7 mouse cellular contexts compared by ENCODE assay signal in the genomic region with DNA sequence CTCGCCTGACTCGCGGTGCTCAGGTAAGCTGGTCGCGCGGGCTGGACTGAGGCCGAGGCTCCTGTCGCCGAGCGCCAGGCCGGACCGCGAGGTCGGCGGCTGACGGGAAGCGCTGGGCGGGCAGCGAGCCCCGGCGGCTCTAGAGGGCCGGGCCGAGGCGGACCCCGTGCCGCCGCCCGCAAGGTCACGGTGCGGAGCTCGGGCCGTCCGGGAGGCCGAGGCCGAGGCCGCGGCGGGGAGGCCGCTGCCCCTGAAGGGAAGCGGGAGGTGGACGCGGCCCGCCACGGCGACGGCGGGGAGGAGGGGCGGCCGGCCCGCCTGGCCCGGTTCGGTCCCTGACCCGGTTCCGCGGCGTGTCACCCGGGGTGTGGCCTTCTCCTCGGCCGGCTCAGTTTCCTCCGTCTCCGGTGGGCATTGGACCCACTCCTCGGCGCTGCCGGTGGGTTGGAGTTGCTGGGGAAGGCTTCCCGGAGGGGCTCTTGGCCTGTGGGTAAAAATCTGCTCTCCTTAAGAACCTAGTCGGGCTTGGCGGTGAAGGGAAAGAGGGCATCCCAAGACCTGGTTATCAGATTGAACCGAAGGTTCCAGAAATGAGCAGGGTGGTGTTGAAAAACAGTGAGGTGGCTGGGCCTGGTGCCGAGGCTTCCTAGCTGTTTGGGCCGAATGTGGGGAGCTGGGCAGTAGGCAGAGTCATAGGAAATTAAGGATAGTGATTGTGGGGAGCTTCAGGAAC. TPM values are rescaled to one million over a fixed set of nuclear protein-coding genes. Genes with fewer than 3 reads are reported as not detected.
DNase-seq lines count a peak whose midpoint lies in the region; ATAC-seq and TF ChIP-seq lines count a peak whose summit lies in the region.

No protein-coding gene starts in this region.

- no peak for TF ChIP-seq EP300 in stomach, postnatal 0 days (optimal IDR thresholded peaks at IDR 0.05)

- H3K27ac ChIP-seq in heart, embryonic 10.5 days = peak overlapping the region; percentile 97
- H3K27ac ChIP-seq in kidney, postnatal 0 days = peak overlapping the region; percentile 88
- H3K27ac ChIP-seq in midbrain, embryonic 12.5 days (replicated peaks) = peak overlapping the region; percentile 76
- H3K27ac ChIP-seq in stomach, postnatal 0 days (replicated peaks) = peak overlapping the region; percentile 93

- H3K4me1 ChIP-seq in heart, embryonic 10.5 days = peaks cover 29% of the 10 kb centered on the region
- H3K4me1 ChIP-seq in kidney, postnatal 0 days (replicated peaks; ENCODE audit: insufficient read depth, low read length) = peaks cover 3% of the 10 kb centered on the region; the same call in 1 of the 2 replicates
- peaks cover 26% of the 10 kb centered on the region for H3K4me1 ChIP-seq in midbrain, embryonic 12.5 days
- H3K4me1 ChIP-seq in stomach, postnatal 0 days (replicated peaks; ENCODE audit: control insufficient read depth, insufficient read depth) = peaks cover 9% of the 10 kb centered on the region

- peak; percentile 50; the same call in 1 of the 2 replicates for ATAC-seq in kidney, postnatal 0 days (replicated peaks; ENCODE audit: low FRiP score, low read depth)
- ATAC-seq in midbrain, embryonic 12.5 days (ENCODE audit: low FRiP score, low read depth) = peak; percentile 66; the same call in 1 of the 2 replicates
- peak; percentile 53; the same call in 1 of the 2 replicates for ATAC-seq in stomach, postnatal 0 days (ENCODE audit: low FRiP score, low TSS enrichment)

- H3K4me3 ChIP-seq in heart, embryonic 10.5 days = peak overlapping the region; percentile 99
- H3K4me3 ChIP-seq in kidney, postnatal 0 days (replicated peaks; ENCODE audit: low read depth, low read length) = peak overlapping the region; percentile 98
- H3K4me3 ChIP-seq in midbrain, embryonic 12.5 days = peak overlapping the region; percentile 100
- peak overlapping the region; percentile 93 for H3K4me3 ChIP-seq in stomach, postnatal 0 days (ENCODE audit: low read depth, low read length)

- H3K9me3 ChIP-seq in heart, embryonic 10.5 days = no peaks in the 10 kb centered on the region
- H3K9me3 ChIP-seq in kidney, postnatal 0 days (replicated peaks; ENCODE audit: low read length) = no peaks in the 10 kb centered on the region
- no peaks in the 10 kb centered on the region for H3K9me3 ChIP-seq in midbrain, embryonic 12.5 days
- no peaks in the 10 kb centered on the region for H3K9me3 ChIP-seq in stomach, postnatal 0 days (ENCODE audit: control insufficient read depth, low read length)

- TF ChIP-seq CTCF in kidney, postnatal 0 days (IDR thresholded peaks at IDR 0.05; ENCODE audit: low read depth) = no peak
- no peak for TF ChIP-seq CTCF in stomach, postnatal 0 days (IDR thresholded peaks at IDR 0.05; ENCODE audit: low read depth)

- no peaks in the 10 kb centered on the region for H3K27me3 ChIP-seq in heart, embryonic 10.5 days (ENCODE audit: insufficient read depth, poor library complexity, severe bottlenecking)
- H3K27me3 ChIP-seq in kidney, postnatal 0 days (ENCODE audit: insufficient read depth, low read length) = no peaks in the 10 kb centered on the region
- H3K27me3 ChIP-seq in midbrain, embryonic 12.5 days = no peaks in the 10 kb centered on the region
- no peaks in the 10 kb centered on the region for H3K27me3 ChIP-seq in stomach, postnatal 0 days (ENCODE audit: control insufficient read depth, insufficient read depth, low read length)

- peak overlapping the region; percentile 87 for H3K4me2 ChIP-seq in kidney, postnatal 0 days (ENCODE audit: low read length)
- peak overlapping the region; percentile 80 for H3K4me2 ChIP-seq in midbrain, embryonic 12.5 days (replicated peaks)
- peak overlapping the region; percentile 60 for H3K4me2 ChIP-seq in stomach, postnatal 0 days (replicated peaks; ENCODE audit: low read depth)

- peaks cover 5% of the 10 kb centered on the region; the same call in 1 of the 2 replicates for H3K36me3 ChIP-seq in heart, embryonic 10.5 days
- no peaks in the 10 kb centered on the region for H3K36me3 ChIP-seq in kidney, postnatal 0 days (ENCODE audit: insufficient read depth, low read length)
- 0 out of 2 replicates have a peak, but pooled peaks cover 6% of the 10 kb centered on the region for H3K36me3 ChIP-seq in midbrain, embryonic 12.5 days
- peaks cover 3% of the 10 kb centered on the region; the same call in 1 of the 2 replicates for H3K36me3 ChIP-seq in stomach, postnatal 0 days (ENCODE audit: control insufficient read depth, insufficient read depth, low read length)

- DNase-seq in CD8-positive naive resting alpha-beta T cell, adult 2 months (ENCODE audit: low read depth in 2 of 2, low spot score in 2 of 2) = peak; percentile 13 to 20
- peak; percentile 40 for DNase-seq in NIH3T3 (ENCODE audit: low read depth)
- peak; percentile 27 to 33 for DNase-seq in cerebellum, postnatal 36 days
- DNase-seq in heart, embryonic 10.5 days (ENCODE audit: low spot score) = no peak
- DNase-seq in kidney, postnatal 0 days (ENCODE audit: low spot score) = peak; percentile 19
- no peak for DNase-seq in stomach, postnatal 0 days (ENCODE audit: low spot score)

- H3K9ac ChIP-seq in kidney, postnatal 0 days (ENCODE audit: low read depth, low read length) = peak overlapping the region; percentile 95
- peak overlapping the region; percentile 99 for H3K9ac ChIP-seq in midbrain, embryonic 12.5 days (replicated peaks)
- H3K9ac ChIP-seq in stomach, postnatal 0 days (ENCODE audit: low read length) = peak overlapping the region; percentile 87

- WGBS in heart, embryonic 10.5 days = under 1% methylated on average over 61 of the region's 70 CpGs
- under 1% methylated on average over 70 of the region's 70 CpGs for WGBS in kidney, postnatal 0 days
- WGBS in midbrain, embryonic 12.5 days = under 1% methylated on average over 62 of the region's 70 CpGs
- under 1% methylated on average over 46 of the region's 70 CpGs for WGBS in stomach, postnatal 0 days

RNA-seq across cellular contexts. Expression of a gene that starts 0.5 kb away (rescaled TPM):
- polyA plus RNA-seq in heart, embryonic 10.5 days (2016; fragmentation: Nextera tagmentation; extraction: Ambion mirVana) = 76.9 and 82.8 TPM in 2 replicates
- polyA plus RNA-seq in kidney, postnatal 0 days (2015; fragmentation: Nextera tagmentation; extraction: Ambion mirVana) = 67.3 and 68.6 TPM in 2 replicates
- 73.0 and 80.6 TPM in 2 replicates for polyA plus RNA-seq in midbrain, embryonic 12.5 days (2016; fragmentation: Nextera tagmentation; extraction: Ambion mirVana)
- polyA plus RNA-seq in stomach, postnatal 0 days (2015; fragmentation: Nextera tagmentation; extraction: Ambion mirVana) = 56.9 and 61.7 TPM in 2 replicates

RNA-seq across cellular contexts. Expression of a gene that starts 47.6 kb away (rescaled TPM):
- 21.2 and 21.9 TPM in 2 replicates for polyA plus RNA-seq in heart, embryonic 10.5 days (2016; fragmentation: Nextera tagmentation; extraction: Ambion mirVana)
- 23.7 and 28.4 TPM in 2 replicates for polyA plus RNA-seq in kidney, postnatal 0 days (2015; fragmentation: Nextera tagmentation; extraction: Ambion mirVana)
- polyA plus RNA-seq in midbrain, embryonic 12.5 days (2016; fragmentation: Nextera tagmentation; extraction: Ambion mirVana) = 11.6 and 12.1 TPM in 2 replicates
- 8.2 and 8.9 TPM in 2 replicates for polyA plus RNA-seq in stomach, postnatal 0 days (2015; fragmentation: Nextera tagmentation; extraction: Ambion mirVana)

Comparison
In these comparisons a context has a peak if more than half of its experiments do, and no peak if none do; other contexts are left out.
1. DNase-seq: peak in CD8-positive naive resting alpha-beta T cell, adult 2 months (2 of 2), NIH3T3 (single experiment), cerebellum, postnatal 36 days (2 of 2) and kidney, postnatal 0 days (single experiment); none in heart, embryonic 10.5 days (single experiment) and stomach, postnatal 0 days (single experiment).
2. Peak in every context shown above with its lines, with median percentiles within 50 percentile points of each other: H3K27ac ChIP-seq, H3K4me3 ChIP-seq, ATAC-seq, H3K4me2 ChIP-seq and H3K9ac ChIP-seq.